Mouse (Mus musculus): ENCODE results near the gene Ssbp4. TPM values are rescaled to one million over a fixed set of nuclear protein-coding genes. Genes with fewer than 3 reads are reported as not detected.

Gene Ssbp4
- polyA plus RNA-seq, 1 experiment, result 181 TPM

DNA sequence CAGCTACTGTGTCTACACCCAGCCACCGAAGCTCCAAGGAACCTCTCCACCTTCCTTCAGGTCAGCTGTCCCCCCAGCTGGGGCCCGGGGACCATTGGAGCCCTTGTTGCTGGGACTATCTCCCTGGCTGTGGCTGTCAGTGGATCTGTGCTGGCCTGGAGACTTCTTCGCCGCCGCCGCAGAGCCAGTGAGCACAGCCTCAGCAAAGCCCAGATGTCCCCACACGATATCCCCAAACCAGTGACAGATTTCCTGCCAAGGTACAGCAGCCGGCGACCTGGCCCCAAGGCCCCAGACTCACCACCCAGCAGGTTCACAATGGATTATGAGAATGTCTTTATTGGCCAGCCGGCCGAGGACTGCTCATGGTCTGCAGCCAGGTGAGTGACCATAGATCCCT lies 9.3 kb upstream of the Ssbp4 start:
- no peak for DNase-seq
- Histone ChIP-seq H3K4me3 (replicated peaks; ENCODE audit: insufficient read depth, low read depth, low read length) (no peak overlapping the region), H3K27ac (ENCODE audit: insufficient read depth, low read length) (no peak overlapping the region), H3K4me1 (ENCODE audit: control insufficient read depth, insufficient read depth, low read length) (no peaks in the 10 kb centered on the region), H3K27me3 (ENCODE audit: control insufficient read depth, insufficient read depth, low read length) (no peaks in the 10 kb centered on the region)
- WGBS, result 59% methylated on average over 11 of the region's 11 CpGs
- TF ChIP-seq CTCF (IDR thresholded peaks at IDR 0.05; ENCODE audit: borderline replicate concordance, insufficient read depth, low read depth, low read length) (no peak), POLR2A (IDR thresholded peaks at IDR 0.05; ENCODE audit: borderline replicate concordance, insufficient read depth, low read length) (no peak)

DNA sequence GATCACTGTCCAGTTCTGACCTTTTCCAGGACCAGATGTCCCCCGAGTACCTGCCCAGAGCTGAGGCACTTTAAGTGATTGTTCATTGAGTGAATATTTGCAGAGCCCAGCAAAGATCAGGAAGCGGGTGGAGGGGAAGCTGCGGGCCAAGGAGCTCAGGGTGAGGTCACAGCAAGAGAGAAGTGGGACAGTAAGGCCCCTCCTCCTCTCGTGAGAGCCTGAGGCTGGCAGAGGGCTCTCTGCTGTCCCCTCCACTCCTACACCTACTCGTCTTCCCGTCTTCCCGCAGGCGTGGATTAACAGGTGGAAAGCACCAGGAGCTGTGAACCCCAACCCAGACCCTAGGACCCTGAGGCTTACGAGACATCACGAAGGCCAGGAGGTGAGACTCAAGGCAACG lies 8.0 kb upstream of the Ssbp4 start:
- H3K4me3 ChIP-seq (replicated peaks; ENCODE audit: insufficient read depth, low read depth, low read length), result no peak overlapping the region
- TF ChIP-seq CTCF (IDR thresholded peaks at IDR 0.05; ENCODE audit: borderline replicate concordance, insufficient read depth, low read depth, low read length) (no peak), POLR2A (IDR thresholded peaks at IDR 0.05; ENCODE audit: borderline replicate concordance, insufficient read depth, low read length) (no peak)
- 58% methylated on average over 11 of the region's 11 CpGs for WGBS
- no peak overlapping the region for H3K27ac ChIP-seq (ENCODE audit: insufficient read depth, low read length)
- no peak for DNase-seq
- H3K27me3 ChIP-seq (ENCODE audit: control insufficient read depth, insufficient read depth, low read length), result no peaks in the 10 kb centered on the region
- H3K4me1 ChIP-seq (ENCODE audit: control insufficient read depth, insufficient read depth, low read length), result no peaks in the 10 kb centered on the region; the same call in 1 of the 2 replicates

DNA sequence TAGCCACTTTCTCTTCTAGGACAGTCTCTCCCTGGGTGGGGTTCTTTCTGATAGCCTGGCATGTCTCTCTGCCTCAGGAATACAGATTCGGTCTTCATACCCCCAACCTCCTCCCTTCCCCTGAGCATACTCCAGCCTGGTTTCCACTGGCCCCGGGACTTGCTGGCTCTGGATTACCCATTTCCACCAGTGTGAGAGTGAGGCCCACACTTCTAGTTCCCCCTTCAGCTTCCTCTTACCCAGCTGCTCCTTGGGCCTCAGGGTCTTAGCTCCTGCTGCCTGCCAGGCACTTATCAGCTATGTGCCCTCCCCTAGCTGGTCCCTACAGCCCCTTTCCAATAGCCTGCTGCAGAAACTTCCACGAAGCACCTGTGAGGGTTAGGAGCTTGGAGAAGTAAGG lies 7.2 kb upstream of the Ssbp4 start, which contains the start of gene Lrrc25:
Lrrc25 (plus strand) TSS at position 262 of the 400 bp plus-strand sequence.
- no peaks in the 10 kb centered on the region; the same call in 1 of the 2 replicates for H3K4me1 ChIP-seq (ENCODE audit: control insufficient read depth, insufficient read depth, low read length)
- H3K4me3 ChIP-seq (replicated peaks; ENCODE audit: insufficient read depth, low read depth, low read length), result no peak within 1 kb of the TSS
- TF ChIP-seq POLR2A (IDR thresholded peaks at IDR 0.05; ENCODE audit: borderline replicate concordance, insufficient read depth, low read length) (no peak), CTCF (IDR thresholded peaks at IDR 0.05; ENCODE audit: borderline replicate concordance, insufficient read depth, low read depth, low read length) (no peak)
- DNase-seq, result no peak
- WGBS, result 73% methylated on average over 3 of the region's 3 CpGs
- H3K27me3 ChIP-seq (ENCODE audit: control insufficient read depth, insufficient read depth, low read length), result no peaks in the 10 kb centered on the region
- H3K27ac ChIP-seq (ENCODE audit: insufficient read depth, low read length), result no peak within 1 kb of the TSS

DNA sequence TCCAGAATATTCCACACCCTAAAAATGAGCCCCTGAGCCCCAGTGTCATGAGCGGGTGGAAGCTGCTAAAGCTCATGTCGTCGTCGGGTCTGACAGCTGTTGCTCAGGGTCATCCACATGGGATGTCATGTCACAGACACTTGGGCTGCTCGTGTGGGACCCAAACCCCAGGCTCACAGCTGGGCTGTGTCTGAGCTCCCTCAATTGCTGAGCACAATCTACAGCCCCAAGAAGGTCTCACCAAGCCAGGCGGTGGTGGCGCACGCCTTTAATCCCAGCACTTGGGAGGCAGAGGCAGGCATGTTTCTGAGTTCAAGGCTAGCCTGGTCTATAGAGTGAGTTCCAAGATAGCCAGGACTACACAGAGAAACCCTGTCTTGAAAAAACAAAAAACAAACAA lies 6.6 kb upstream of the Ssbp4 start:
- WGBS, result 85% methylated on average over 8 of the region's 8 CpGs
- no peaks in the 10 kb centered on the region; the same call in 1 of the 2 replicates for H3K4me1 ChIP-seq (ENCODE audit: control insufficient read depth, insufficient read depth, low read length)
- H3K4me3 ChIP-seq (replicated peaks; ENCODE audit: insufficient read depth, low read depth, low read length), result no peak overlapping the region
- H3K27ac ChIP-seq (ENCODE audit: insufficient read depth, low read length), result no peak overlapping the region
- H3K27me3 ChIP-seq (ENCODE audit: control insufficient read depth, insufficient read depth, low read length), result no peaks in the 10 kb centered on the region
- no peak for DNase-seq
- TF ChIP-seq CTCF (IDR thresholded peaks at IDR 0.05; ENCODE audit: borderline replicate concordance, insufficient read depth, low read depth, low read length) (no peak), POLR2A (IDR thresholded peaks at IDR 0.05; ENCODE audit: borderline replicate concordance, insufficient read depth, low read length) (no peak)

DNA sequence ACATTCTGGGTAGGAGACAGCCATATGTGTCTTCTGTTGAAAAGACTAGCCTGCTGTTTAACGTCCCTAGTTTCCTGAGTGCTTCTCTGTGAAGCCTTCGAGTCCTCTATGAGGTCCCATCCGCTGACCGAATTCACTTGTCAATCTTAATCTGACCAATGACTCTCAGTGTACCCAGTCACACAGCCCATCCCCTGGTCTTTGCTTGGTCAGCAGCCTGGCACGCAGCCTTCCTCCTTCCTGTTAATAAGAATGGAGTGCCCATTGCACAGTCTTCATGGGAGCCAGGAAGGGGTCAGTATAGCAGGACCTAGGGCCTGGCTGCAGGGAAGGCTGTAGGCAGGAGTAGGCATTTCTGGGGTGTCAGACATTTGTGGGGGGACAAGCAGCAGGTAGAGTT lies 5.8 kb upstream of the Ssbp4 start:
- TF ChIP-seq POLR2A (IDR thresholded peaks at IDR 0.05; ENCODE audit: borderline replicate concordance, insufficient read depth, low read length) (no peak), CTCF (IDR thresholded peaks at IDR 0.05; ENCODE audit: borderline replicate concordance, insufficient read depth, low read depth, low read length) (no peak)

DNA sequence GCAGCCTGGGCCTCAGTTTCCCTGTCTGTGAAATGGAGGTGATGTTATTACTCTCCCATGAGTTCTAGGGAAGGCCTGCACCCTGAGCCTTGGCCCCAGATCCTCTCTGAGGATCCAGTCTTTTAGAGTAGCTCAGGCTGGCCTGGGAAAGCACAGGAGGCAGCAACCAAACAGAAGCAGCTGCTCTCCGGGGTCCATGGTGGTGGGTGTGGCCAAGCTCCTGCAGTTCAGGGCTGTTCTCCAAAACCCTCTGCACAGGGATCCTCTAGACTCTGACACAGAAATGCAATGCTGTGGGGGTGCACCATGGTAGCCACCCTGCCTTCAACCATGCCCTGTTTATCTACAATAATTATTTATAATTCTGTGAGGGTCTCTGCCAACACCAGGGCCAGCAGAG lies 5.1 kb upstream of the Ssbp4 start:
- H3K27me3 ChIP-seq (ENCODE audit: control insufficient read depth, insufficient read depth, low read length), result no peaks in the 10 kb centered on the region
- 6% methylated on average over 1 of the region's 1 CpGs for WGBS
- TF ChIP-seq CTCF (IDR thresholded peaks at IDR 0.05; ENCODE audit: borderline replicate concordance, insufficient read depth, low read depth, low read length) (no peak), POLR2A (IDR thresholded peaks at IDR 0.05; ENCODE audit: borderline replicate concordance, insufficient read depth, low read length) (no peak)
- no peak overlapping the region for H3K4me3 ChIP-seq (replicated peaks; ENCODE audit: insufficient read depth, low read depth, low read length)
- no peak overlapping the region for H3K27ac ChIP-seq (ENCODE audit: insufficient read depth, low read length)
- H3K4me1 ChIP-seq (ENCODE audit: control insufficient read depth, insufficient read depth, low read length), result peaks cover 4% of the 10 kb centered on the region
- DNase-seq, result no peak

More for the DNA sequence above, 5.8 kb upstream of the Ssbp4 start:
- Histone ChIP-seq H3K27me3 (ENCODE audit: control insufficient read depth, insufficient read depth, low read length) (no peaks in the 10 kb centered on the region), H3K27ac (ENCODE audit: insufficient read depth, low read length) (no peak overlapping the region), H3K4me1 (ENCODE audit: control insufficient read depth, insufficient read depth, low read length) (no peaks in the 10 kb centered on the region; the same call in 1 of the 2 replicates), H3K4me3 (replicated peaks; ENCODE audit: insufficient read depth, low read depth, low read length) (no peak overlapping the region)
- WGBS, result 69% methylated on average over 5 of the region's 5 CpGs
- no peak for DNase-seq

DNA sequence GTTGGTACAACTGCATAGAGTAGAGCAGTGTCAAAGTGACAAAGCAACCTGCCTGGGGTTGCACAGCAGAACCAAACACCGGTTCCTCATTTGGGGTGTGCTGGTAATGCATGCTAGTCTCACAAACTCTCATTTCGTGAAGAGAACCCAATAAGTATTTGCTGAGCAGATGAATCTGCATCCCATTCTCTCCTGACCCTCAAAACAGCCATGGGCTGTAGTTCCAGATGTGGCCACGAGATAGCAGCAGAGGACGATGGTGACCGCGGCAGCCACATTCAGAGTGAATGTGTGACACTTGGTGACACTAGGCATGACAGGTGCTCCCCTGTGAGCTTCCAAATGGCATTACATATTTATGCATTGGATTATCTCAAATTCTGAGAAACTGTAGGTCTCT lies 3.2 kb upstream of the Ssbp4 start:
- TF ChIP-seq CTCF (IDR thresholded peaks at IDR 0.05; ENCODE audit: borderline replicate concordance, insufficient read depth, low read depth, low read length) (peak; percentile 94), POLR2A (IDR thresholded peaks at IDR 0.05; ENCODE audit: borderline replicate concordance, insufficient read depth, low read length) (no peak)
- 1% methylated on average over 6 of the region's 6 CpGs for WGBS
- H3K27ac ChIP-seq (ENCODE audit: insufficient read depth, low read length), result no peak overlapping the region
- peak; percentile 80 to 91 for DNase-seq
- peaks cover 12% of the 10 kb centered on the region for H3K4me1 ChIP-seq (ENCODE audit: control insufficient read depth, insufficient read depth, low read length)
- H3K27me3 ChIP-seq (ENCODE audit: control insufficient read depth, insufficient read depth, low read length), result no peaks in the 10 kb centered on the region
- peak overlapping the region; percentile 22 for H3K4me3 ChIP-seq (replicated peaks; ENCODE audit: insufficient read depth, low read depth, low read length)

DNA sequence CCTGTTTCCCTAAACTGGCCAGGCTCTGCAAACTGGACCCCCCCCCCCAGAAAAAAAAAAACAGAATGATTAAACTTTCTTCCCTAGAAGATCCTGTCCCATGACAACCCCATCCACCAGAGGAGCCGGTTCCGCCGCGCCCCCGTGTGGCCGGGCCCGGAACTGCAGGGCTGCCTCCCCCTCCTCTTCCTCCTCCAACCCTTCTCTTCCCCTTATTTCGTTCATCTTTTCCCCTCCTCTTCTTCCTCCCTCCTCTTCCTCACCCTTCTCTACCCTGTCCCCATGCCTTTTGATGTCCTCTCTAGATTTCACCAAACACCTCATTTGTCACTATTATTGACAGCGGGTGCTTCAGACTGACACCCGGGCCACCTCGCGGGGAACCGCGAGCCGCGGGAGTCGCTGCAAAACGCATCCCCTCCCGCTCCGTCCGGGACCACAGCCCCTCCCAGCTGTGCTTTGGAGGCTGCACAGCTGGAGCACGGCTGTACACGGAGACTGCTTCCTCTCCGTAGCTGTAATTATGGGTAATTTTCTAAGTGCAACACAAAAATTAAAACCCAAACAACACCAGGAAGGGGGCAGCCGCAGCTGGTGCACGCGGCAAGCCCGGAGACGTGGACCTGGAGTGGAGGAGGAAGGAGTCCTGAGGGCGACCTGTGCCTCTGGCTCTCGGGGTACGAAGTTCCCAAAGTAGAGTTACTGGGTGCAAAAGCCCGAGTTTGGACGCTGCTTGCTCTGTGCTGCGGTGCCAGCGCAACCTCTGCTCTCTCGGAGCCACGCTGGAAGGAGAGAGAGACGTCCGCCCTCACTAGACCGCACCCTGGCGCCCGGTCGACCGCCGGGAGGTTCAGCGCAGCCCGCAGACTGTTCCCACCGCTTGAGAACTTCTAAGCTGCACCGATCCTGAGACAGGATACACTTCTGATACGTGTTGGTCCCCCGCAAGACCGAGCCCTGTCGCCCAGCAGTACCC lies 2.4 kb upstream of the Ssbp4 start:
- H3K4me1 ChIP-seq (ENCODE audit: control insufficient read depth, insufficient read depth, low read length), result peaks cover 13% of the 10 kb centered on the region
- no peaks in the 10 kb centered on the region for H3K27me3 ChIP-seq (ENCODE audit: control insufficient read depth, insufficient read depth, low read length)
- H3K4me3 ChIP-seq (replicated peaks; ENCODE audit: insufficient read depth, low read depth, low read length), result peak overlapping the region; percentile 22
- no peak overlapping the region for H3K27ac ChIP-seq (ENCODE audit: insufficient read depth, low read length)
- TF ChIP-seq CTCF (IDR thresholded peaks at IDR 0.05; ENCODE audit: borderline replicate concordance, insufficient read depth, low read depth, low read length) (peak; percentile 93), POLR2A (IDR thresholded peaks at IDR 0.05; ENCODE audit: borderline replicate concordance, insufficient read depth, low read length) (no peak)
- peak; percentile 60 to 82 for DNase-seq
- under 1% methylated on average over 54 of the region's 54 CpGs for WGBS

Measured in cerebellum, adult 2 months (tissue).